Mouse (Mus musculus) limb, embryonic 13.5 days (tissue): Measurements from ENCODE around the gene Wdr66. TPM values are rescaled to one million over a fixed set of nuclear protein-coding genes. Genes with fewer than 3 reads are reported as not detected.

Experiments used
- ATAC-seq: fragments of 200-750 bp; cut with Nextera tagmentation; 2 replicates; pipeline ENCODE4 v1.8.0; 2017; ENCODE audit warnings: low read depth, moderate number of reproducible peaks, moderate TSS enrichment; ENCODE audit not compliant: low FRiP score
- H3K27ac ChIP-seq: fragments of 300-500 bp; sonication (generic); 2 replicates; pipeline ENCODE4 v1.5.1; 2015; ENCODE audit warnings: inconsistent platforms, mild to moderate bottlenecking, moderate library complexity
- H3K27me3 ChIP-seq: fragments of 300-500 bp; sonication (generic); 2 replicates; pipeline ENCODE4 v1.6.1; 2015; ENCODE audit warnings: mild to moderate bottlenecking, inconsistent platforms
- H3K36me3 ChIP-seq: fragments of 300-500 bp; sonication (generic); 2 replicates; pipeline ENCODE4 v1.6.1; 2015; ENCODE audit warnings: inconsistent platforms, mild to moderate bottlenecking, moderate library complexity
- H3K4me1 ChIP-seq: fragments of 300-500 bp; sonication (generic); 2 replicates; pipeline ENCODE4 v1.6.1; 2015; ENCODE audit warnings: inconsistent platforms
- H3K4me2 ChIP-seq: fragments of 300-500 bp; sonication (generic); replicated peaks from 2 replicates; pipeline ENCODE4 v1.6.1; 2015; ENCODE audit warnings: inconsistent platforms, mild to moderate bottlenecking, moderate library complexity
- H3K4me3 ChIP-seq: fragments of 300-500 bp; sonication (generic); 2 replicates; pipeline ENCODE4 v1.5.1; 2015; ENCODE audit warnings: moderate library complexity, mild to moderate bottlenecking, inconsistent platforms
- H3K9ac ChIP-seq: fragments of 300-500 bp; sonication (generic); 2 replicates; pipeline ENCODE4 v1.6.1; 2015; ENCODE audit warnings: mild to moderate bottlenecking, inconsistent platforms
- H3K9me3 ChIP-seq: fragments of 300-500 bp; sonication (generic); 2 replicates; pipeline ENCODE4 v1.6.1; 2016; ENCODE audit warnings: inconsistent platforms
- WGBS: fragments of 180-500 bp; shearing (Covaris S2); methylation state at CpG from one replicate; pipeline ENCODE4 v1.1.7; 2015; 5-methylcytosine and 5-hydroxymethylcytosine counted together
- polyA plus RNA-seq: library from polyadenylated mRNA; unstranded; fragments of >200 nt; fragmentation: Nextera tagmentation; extraction: Ambion mirVana; gene quantifications from 2 replicates; pipeline ENCODE4 v1.2.1, GENCODE M21; 2015

Gene Wdr66
- polyA plus RNA-seq, 1 experiment from 2014 or later = 0.61 TPM

DNA sequence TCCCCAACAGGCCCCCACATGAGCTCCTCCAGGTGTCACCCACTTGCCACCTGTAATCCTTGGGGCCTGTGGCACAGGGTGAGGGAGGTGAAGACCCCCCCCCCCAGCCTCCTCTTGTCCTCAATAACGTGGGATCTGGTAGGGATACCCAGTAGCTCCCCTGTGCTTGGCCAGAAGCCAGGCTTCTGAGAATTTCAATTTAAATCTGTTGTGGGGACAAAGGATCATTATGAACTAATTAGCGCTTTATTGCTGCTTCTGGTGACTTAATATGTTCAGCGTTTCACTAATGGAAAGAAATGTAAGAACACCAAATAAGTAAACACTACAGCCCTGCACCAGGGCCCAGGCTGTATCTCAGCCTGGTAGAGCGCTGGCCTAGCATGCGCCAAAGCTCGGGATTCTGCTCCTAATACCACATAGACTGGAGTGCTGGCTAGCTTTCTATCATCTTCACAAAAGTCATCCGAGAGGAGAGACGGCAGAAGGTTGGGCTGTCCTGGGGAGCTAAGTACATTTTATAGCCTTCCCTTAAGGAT lies 48.7 kb downstream of the Wdr66 start:
- WGBS = 44% methylated on average over 8 of the region's 8 CpGs
- Histone ChIP-seq H3K27me3 (no peaks in the 10 kb centered on the region), H3K27ac (no peak overlapping the region), H3K9me3 (no peaks in the 10 kb centered on the region), H3K4me1 (peaks cover 27% of the 10 kb centered on the region), H3K36me3 (no peaks in the 10 kb centered on the region), H3K4me3 (no peak overlapping the region), H3K9ac (no peak overlapping the region), H3K4me2 (peak overlapping the region; percentile 50)
- no peak for ATAC-seq

DNA sequence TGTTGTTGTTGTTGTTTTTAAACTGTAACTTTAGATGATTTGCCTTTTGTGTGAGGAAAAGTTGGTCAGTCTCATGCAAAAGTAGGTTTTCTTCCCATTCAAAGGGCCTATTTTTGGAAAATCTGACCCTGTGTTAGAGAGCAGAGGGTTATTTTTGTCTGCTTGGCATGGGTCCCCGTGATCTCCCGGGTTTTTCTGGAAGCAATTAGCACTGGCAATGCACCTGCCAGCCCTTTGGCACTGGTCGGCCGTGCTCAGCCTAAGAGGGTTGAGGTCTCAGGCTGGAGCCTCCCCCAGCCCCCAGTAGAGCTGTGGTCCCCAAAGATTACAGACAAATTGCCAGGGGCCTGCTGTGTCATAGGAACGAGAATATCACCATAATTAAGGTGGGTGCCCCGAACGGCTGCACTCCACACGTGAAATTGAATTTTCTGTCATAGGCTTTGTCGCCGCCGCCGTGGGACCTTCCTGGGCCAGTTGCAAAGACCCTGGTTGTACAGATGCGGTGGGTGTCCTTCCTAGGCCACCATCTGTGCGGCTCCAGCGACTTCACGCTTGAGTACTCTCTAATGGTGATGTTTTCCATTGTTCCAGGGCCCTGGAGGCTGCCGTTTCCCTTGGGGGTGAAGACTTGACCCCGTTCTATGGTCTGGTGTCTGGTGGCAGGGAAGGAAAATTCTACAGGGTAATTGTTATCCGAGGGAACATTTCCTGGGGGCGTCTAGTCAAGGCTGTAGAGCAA lies 50.0 kb downstream of the Wdr66 start:
- peaks cover 29% of the 10 kb centered on the region for H3K4me1 ChIP-seq
- H3K4me2 ChIP-seq = no peak overlapping the region
- no peaks in the 10 kb centered on the region for H3K27me3 ChIP-seq
- WGBS = 69% methylated on average over 20 of the region's 20 CpGs
- no peak overlapping the region for H3K27ac ChIP-seq
- H3K4me3 ChIP-seq = no peak overlapping the region
- H3K9ac ChIP-seq = no peak overlapping the region
- H3K36me3 ChIP-seq = no peaks in the 10 kb centered on the region
- no peaks in the 10 kb centered on the region for H3K9me3 ChIP-seq
- no peak for ATAC-seq

- Histone ChIP-seq H3K4me1 (peaks cover 27% of the 10 kb centered on the region), H3K9me3 (peaks cover 4% of the 10 kb centered on the region), H3K36me3 (no peaks in the 10 kb centered on the region), H3K27me3 (no peaks in the 10 kb centered on the region), H3K27ac (no peak overlapping the region), H3K4me2 (no peak overlapping the region), H3K4me3 (no peak overlapping the region), H3K9ac (no peak overlapping the region)
- 48% methylated on average over 18 of the region's 18 CpGs for WGBS
- ATAC-seq = 0 out of 2 replicates have a peak, but pooled peaks have one; percentile 18
Observed at GRCm38 (mm10) chr5:123307630-123308282, 55.9 kb downstream of the Wdr66 start.

GRCm38 (mm10) chr5:123309816-123310215 lies 57.9 kb downstream of the Wdr66 start:
- no peak for ATAC-seq
- no peaks in the 10 kb centered on the region for H3K27me3 ChIP-seq
- peaks cover 34% of the 10 kb centered on the region for H3K4me1 ChIP-seq
- no peak overlapping the region for H3K4me3 ChIP-seq
- H3K9ac ChIP-seq = no peak overlapping the region
- 35% methylated on average over 10 of the region's 10 CpGs for WGBS
- H3K36me3 ChIP-seq = no peaks in the 10 kb centered on the region
- no peak overlapping the region for H3K27ac ChIP-seq
- 0 out of 2 replicates have a peak overlapping the region, but pooled peaks have one; percentile 4 for H3K4me2 ChIP-seq
- peaks cover 4% of the 10 kb centered on the region for H3K9me3 ChIP-seq

DNA sequence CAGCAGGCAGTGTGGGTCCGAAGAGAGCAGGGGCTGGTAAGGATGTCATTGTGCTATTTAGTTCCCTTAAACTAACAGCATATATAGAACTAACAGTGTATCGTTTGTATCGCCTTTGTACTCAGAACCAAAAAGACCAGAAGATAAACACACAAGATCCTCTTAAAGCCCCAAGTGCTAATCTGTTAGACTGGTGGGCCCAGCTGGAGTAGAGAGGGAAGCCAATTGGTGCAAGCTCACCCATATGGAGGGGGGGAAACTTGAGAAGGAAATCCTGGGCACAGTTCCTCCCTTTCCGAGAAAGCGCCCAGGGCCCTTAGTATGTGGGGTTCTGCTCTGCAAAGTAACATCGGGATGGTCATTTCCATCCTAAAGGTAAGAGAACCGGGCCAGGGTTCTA lies 58.3 kb downstream of the Wdr66 start:
- 44% methylated on average over 7 of the region's 7 CpGs for WGBS
- Histone ChIP-seq H3K4me2 (0 out of 2 replicates have a peak overlapping the region, but pooled peaks have one; percentile 4), H3K27ac (no peak overlapping the region)

DNA sequence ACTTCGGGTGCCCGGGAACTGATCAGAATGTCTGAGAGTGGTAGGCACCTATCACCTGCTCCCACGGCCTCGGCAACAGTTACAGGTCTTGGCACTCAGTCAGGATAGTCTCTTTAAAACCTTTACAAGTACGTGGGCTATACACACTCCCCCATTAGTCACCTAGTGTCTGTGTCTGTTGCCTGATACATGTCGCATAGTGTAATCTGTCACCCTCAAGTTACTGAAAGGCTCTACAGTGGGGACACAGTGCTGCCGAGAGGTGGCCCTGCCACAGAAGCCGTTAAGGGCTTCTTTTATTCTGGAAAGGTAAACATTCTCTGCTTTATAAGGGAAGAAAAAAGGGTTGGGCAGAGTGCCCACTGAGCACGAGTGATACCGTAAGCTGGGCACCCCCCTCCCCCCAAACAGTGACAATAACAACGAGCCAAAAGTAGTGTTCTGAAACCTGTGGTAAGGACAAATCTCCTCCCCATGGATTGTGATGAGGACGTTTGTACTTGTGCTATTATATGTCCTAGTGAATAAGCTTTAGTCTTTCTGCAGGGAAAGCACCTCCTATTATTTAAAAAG lies 61.2 kb downstream of the Wdr66 start:
- peaks cover 4% of the 10 kb centered on the region for H3K9me3 ChIP-seq
- WGBS = 52% methylated on average over 12 of the region's 12 CpGs
- no peak overlapping the region for H3K27ac ChIP-seq
- no peaks in the 10 kb centered on the region for H3K27me3 ChIP-seq
- ATAC-seq = no peak
- no peak overlapping the region for H3K4me2 ChIP-seq
- no peak overlapping the region for H3K4me3 ChIP-seq
- no peaks in the 10 kb centered on the region for H3K36me3 ChIP-seq
- peaks cover 38% of the 10 kb centered on the region for H3K4me1 ChIP-seq
- no peak overlapping the region for H3K9ac ChIP-seq

More for the DNA sequence above, 58.3 kb downstream of the Wdr66 start:
- no peak overlapping the region for H3K4me3 ChIP-seq
- H3K9ac ChIP-seq = no peak overlapping the region
- no peak for ATAC-seq
- peaks cover 4% of the 10 kb centered on the region for H3K9me3 ChIP-seq
- no peaks in the 10 kb centered on the region for H3K36me3 ChIP-seq
- peaks cover 38% of the 10 kb centered on the region for H3K4me1 ChIP-seq
- no peaks in the 10 kb centered on the region for H3K27me3 ChIP-seq

GRCm38 (mm10) chr5:123313851-123314380 lies 62.0 kb downstream of the Wdr66 start:
- no peaks in the 10 kb centered on the region for H3K27me3 ChIP-seq
- no peaks in the 10 kb centered on the region for H3K36me3 ChIP-seq
- H3K4me3 ChIP-seq = no peak overlapping the region
- no peak overlapping the region for H3K4me2 ChIP-seq
- H3K9ac ChIP-seq = no peak overlapping the region
- no peak for ATAC-seq
- peaks cover 40% of the 10 kb centered on the region for H3K4me1 ChIP-seq
- H3K27ac ChIP-seq = no peak overlapping the region
- peaks cover 4% of the 10 kb centered on the region for H3K9me3 ChIP-seq
- 47% methylated on average over 11 of the region's 11 CpGs for WGBS

GRCm38 (mm10) chr5:123315219-123315866 lies 63.4 kb downstream of the Wdr66 start:
- peak; percentile 67; the same call in 1 of the 2 replicates for ATAC-seq
- Histone ChIP-seq H3K4me2 (peak overlapping the region; percentile 11; the same call in 1 of the 2 replicates), H3K27me3 (no peaks in the 10 kb centered on the region), H3K9me3 (peaks cover 4% of the 10 kb centered on the region), H3K4me1 (peaks cover 31% of the 10 kb centered on the region), H3K9ac (no peak overlapping the region), H3K27ac (peak overlapping the region; percentile 33; the same call in 1 of the 2 replicates), H3K36me3 (no peaks in the 10 kb centered on the region), H3K4me3 (no peak overlapping the region)
- WGBS = 21% methylated on average over 9 of the region's 10 CpGs

DNA sequence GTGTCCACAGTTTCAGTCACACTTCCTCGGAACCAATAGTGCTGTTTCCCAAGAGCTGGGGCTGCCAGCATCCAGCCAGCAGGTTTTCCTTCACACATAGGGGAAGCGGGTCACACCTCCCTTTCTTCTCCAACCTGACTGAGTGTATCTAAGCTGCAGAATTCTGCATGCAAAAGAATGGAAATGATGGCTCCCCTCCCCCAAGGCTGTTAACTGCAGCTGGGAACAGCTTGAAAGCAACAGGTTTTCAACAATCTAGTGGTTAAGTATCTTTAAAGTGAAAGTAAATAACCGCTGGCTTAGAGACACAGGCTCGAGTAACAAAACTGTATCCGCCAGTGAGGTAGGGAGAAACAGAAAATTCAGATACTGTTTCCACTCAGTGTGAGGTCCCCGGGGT lies 66.1 kb downstream of the Wdr66 start:
- H3K4me3 ChIP-seq = peak overlapping the region; percentile 34
- H3K27me3 ChIP-seq = no peaks in the 10 kb centered on the region
- H3K9me3 ChIP-seq = no peaks in the 10 kb centered on the region
- H3K9ac ChIP-seq = peak overlapping the region; percentile 15; the same call in 1 of the 2 replicates
- H3K4me1 ChIP-seq = peaks cover 25% of the 10 kb centered on the region
- peak overlapping the region; percentile 57 for H3K4me2 ChIP-seq
- H3K36me3 ChIP-seq = no peaks in the 10 kb centered on the region
- peak overlapping the region; percentile 44; the same call in 1 of the 2 replicates for H3K27ac ChIP-seq
- 8% methylated on average over 6 of the region's 6 CpGs for WGBS
- no peak for ATAC-seq

- Histone ChIP-seq H3K27me3 (no peaks in the 10 kb centered on the region), H3K4me1 (peaks cover 24% of the 10 kb centered on the region), H3K27ac (no peak overlapping the region), H3K9me3 (no peaks in the 10 kb centered on the region), H3K36me3 (no peaks in the 10 kb centered on the region), H3K4me2 (no peak overlapping the region), H3K4me3 (no peak overlapping the region), H3K9ac (no peak overlapping the region)
- ATAC-seq = no peak
- WGBS = 94% methylated on average over 3 of the region's 3 CpGs
Observed at GRCm38 (mm10) chr5:123320136-123320535, 68.2 kb downstream of the Wdr66 start.

DNA sequence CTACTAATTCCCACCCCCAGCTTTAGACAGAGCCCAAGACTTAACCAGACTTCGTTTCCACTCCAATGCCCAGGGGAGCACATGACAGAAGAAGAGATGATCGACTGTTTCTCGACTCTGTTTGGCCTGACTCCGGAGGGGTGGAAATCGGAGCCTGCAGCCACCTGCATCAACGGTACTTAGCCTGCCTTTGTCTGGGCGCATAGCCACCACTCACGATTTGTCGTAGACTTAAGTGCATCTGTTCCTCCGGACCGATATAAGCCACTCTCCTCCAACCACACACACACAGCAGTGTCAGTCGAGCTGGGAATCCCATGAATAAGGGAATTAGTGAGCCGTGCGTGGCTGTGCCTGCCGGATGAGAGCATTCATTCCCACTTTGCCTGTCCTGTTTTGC lies 72.3 kb downstream of the Wdr66 start:
- Histone ChIP-seq H3K27ac (no peak overlapping the region), H3K36me3 (no peaks in the 10 kb centered on the region), H3K4me3 (no peak overlapping the region), H3K9me3 (no peaks in the 10 kb centered on the region), H3K9ac (no peak overlapping the region), H3K4me2 (0 out of 2 replicates have a peak overlapping the region, but pooled peaks have one; percentile 14), H3K27me3 (no peaks in the 10 kb centered on the region), H3K4me1 (peaks cover 18% of the 10 kb centered on the region)
- 48% methylated on average over 15 of the region's 15 CpGs for WGBS
- peak; percentile 36 for ATAC-seq
